In the genomic region with DNA sequence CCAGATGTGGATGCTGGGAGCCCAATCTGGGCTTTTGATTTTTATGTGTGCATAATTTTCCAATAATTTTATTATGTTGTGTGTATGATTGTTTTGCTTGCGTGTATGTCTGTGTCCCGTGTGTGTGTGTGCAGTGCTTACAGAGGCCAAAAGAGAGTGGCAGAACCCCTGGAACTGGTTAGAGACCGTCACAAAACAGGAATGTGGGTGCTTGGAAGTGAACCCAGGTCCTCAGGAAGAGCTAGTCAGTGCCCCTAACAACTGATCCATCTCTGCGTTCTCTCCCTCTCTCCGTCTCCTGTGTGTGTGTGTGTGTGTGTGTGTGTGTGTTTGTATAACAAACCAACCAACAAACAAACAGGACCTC, we compare ENCODE assay signal across 8 mouse cellular contexts. TPM values are rescaled to one million over a fixed set of nuclear protein-coding genes. Genes with fewer than 3 reads are reported as not detected.
DNase-seq lines count a peak whose midpoint lies in the region; ATAC-seq and TF ChIP-seq lines count a peak whose summit lies in the region.

No protein-coding gene starts in this region.

- 28% methylated on average over 5 of the region's 5 CpGs for WGBS in heart, embryonic 12.5 days
- WGBS in forebrain, embryonic 16.5 days, result 22% methylated on average over 5 of the region's 5 CpGs
- 32% methylated on average over 5 of the region's 5 CpGs for WGBS in liver, postnatal 0 days (ENCODE audit: insufficient replicate concordance)

- no peak for DNase-seq in heart, postnatal 36 days
- DNase-seq in liver, postnatal 0 days, result no peak
- DNase-seq in cerebellum, adult 9-11 months, result no peak
- no peak for DNase-seq in spleen, postnatal 4 days (ENCODE audit: low spot score in 2 of 2)
- no peak for DNase-seq in frontal cortex, postnatal 25 days (ENCODE audit: low spot score in 2 of 2)

- no peak overlapping the region; the same call in 1 of the 2 replicates for H3K9ac ChIP-seq in heart, embryonic 12.5 days
- peak overlapping the region; percentile 98; the same call in 1 of the 2 replicates for H3K9ac ChIP-seq in ES-Bruce4 (ENCODE audit: low read depth, poor library complexity, severe bottlenecking)
- H3K9ac ChIP-seq in forebrain, embryonic 16.5 days (replicated peaks; ENCODE audit: low read depth, low read length), result peak overlapping the region; percentile 86
- no peak overlapping the region for H3K9ac ChIP-seq in liver, postnatal 0 days (replicated peaks)

- H3K4me3 ChIP-seq in heart, embryonic 12.5 days, result peak overlapping the region; percentile 92
- peak overlapping the region; percentile 20 for H3K4me3 ChIP-seq in ES-Bruce4 (ENCODE audit: low read depth, low read length)
- H3K4me3 ChIP-seq in forebrain, embryonic 16.5 days (replicated peaks; ENCODE audit: low read length), result peak overlapping the region; percentile 86
- peak overlapping the region; percentile 78 for H3K4me3 ChIP-seq in liver, postnatal 0 days (ENCODE audit: low read depth, low read length)

- peaks cover 9% of the 10 kb centered on the region; the same call in 1 of the 2 replicates for H3K27me3 ChIP-seq in heart, embryonic 12.5 days (replicated peaks)
- H3K27me3 ChIP-seq in ES-Bruce4 (ENCODE audit: control insufficient read depth, insufficient read depth, low read length, poor library complexity, severe bottlenecking), result no peaks in the 10 kb centered on the region
- no peaks in the 10 kb centered on the region for H3K27me3 ChIP-seq in forebrain, embryonic 16.5 days (replicated peaks; ENCODE audit: control insufficient read depth, insufficient read depth, low read length)
- no peaks in the 10 kb centered on the region for H3K27me3 ChIP-seq in liver, postnatal 0 days (ENCODE audit: insufficient read depth, low read length)

- no peaks in the 10 kb centered on the region for H3K9me3 ChIP-seq in heart, embryonic 12.5 days (replicated peaks)
- H3K9me3 ChIP-seq in ES-Bruce4 (replicated peaks; ENCODE audit: control insufficient read depth, insufficient read depth, low read length, poor library complexity, severe bottlenecking), result peaks cover 8% of the 10 kb centered on the region; the same call in 1 of the 2 replicates
- no peaks in the 10 kb centered on the region for H3K9me3 ChIP-seq in forebrain, embryonic 16.5 days (ENCODE audit: control insufficient read depth, low read length)
- H3K9me3 ChIP-seq in liver, postnatal 0 days (ENCODE audit: low read length), result no peaks in the 10 kb centered on the region

- H3K4me1 ChIP-seq in heart, embryonic 12.5 days (replicated peaks), result peaks cover 27% of the 10 kb centered on the region
- H3K4me1 ChIP-seq in ES-Bruce4 (ENCODE audit: control insufficient read depth, insufficient read depth, low read length), result no peaks in the 10 kb centered on the region
- peaks cover 20% of the 10 kb centered on the region for H3K4me1 ChIP-seq in forebrain, embryonic 16.5 days (replicated peaks; ENCODE audit: control insufficient read depth, insufficient read depth, low read length)
- peaks cover 39% of the 10 kb centered on the region for H3K4me1 ChIP-seq in liver, postnatal 0 days (ENCODE audit: insufficient read depth)

- H3K4me2 ChIP-seq in heart, embryonic 12.5 days, result peak overlapping the region; percentile 90
- H3K4me2 ChIP-seq in forebrain, embryonic 16.5 days (ENCODE audit: low read length), result peak overlapping the region; percentile 93
- peak overlapping the region; percentile 83 for H3K4me2 ChIP-seq in liver, postnatal 0 days (ENCODE audit: low read depth, low read length)

- TF ChIP-seq EP300 in ES-Bruce4 (IDR thresholded peaks at IDR 0.05; ENCODE audit: insufficient read depth, low read depth, low read length), result no peak
- no peak for TF ChIP-seq EP300 in liver, postnatal 0 days (IDR thresholded peaks at IDR 0.05; ENCODE audit: low read depth)

- no peak for TF ChIP-seq POLR2A in ES-Bruce4 (IDR thresholded peaks at IDR 0.05; ENCODE audit: insufficient read depth, low read length)

- TF ChIP-seq CTCF in ES-Bruce4 (IDR thresholded peaks at IDR 0.05; ENCODE audit: low read depth, low read length), result no peak
- TF ChIP-seq CTCF in liver, postnatal 0 days (IDR thresholded peaks at IDR 0.05; ENCODE audit: low read depth), result no peak

- peak overlapping the region; percentile 84; the same call in 1 of the 2 replicates for H3K27ac ChIP-seq in heart, embryonic 12.5 days (ENCODE audit: poor library complexity, severe bottlenecking)
- H3K27ac ChIP-seq in ES-Bruce4 (ENCODE audit: insufficient read depth, low read length), result peak overlapping the region; percentile 24; the same call in 1 of the 2 replicates
- H3K27ac ChIP-seq in forebrain, embryonic 16.5 days (ENCODE audit: low read length), result peak overlapping the region; percentile 71
- H3K27ac ChIP-seq in liver, postnatal 0 days (ENCODE audit: low read depth), result peak overlapping the region; percentile 92

- H3K36me3 ChIP-seq in heart, embryonic 12.5 days, result peaks cover 27% of the 10 kb centered on the region
- peaks cover 13% of the 10 kb centered on the region for H3K36me3 ChIP-seq in ES-Bruce4 (ENCODE audit: control insufficient read depth, insufficient read depth, low read length, poor library complexity, severe bottlenecking)
- peaks cover 7% of the 10 kb centered on the region for H3K36me3 ChIP-seq in forebrain, embryonic 16.5 days (ENCODE audit: control insufficient read depth, insufficient read depth)
- peaks cover 27% of the 10 kb centered on the region for H3K36me3 ChIP-seq in liver, postnatal 0 days (replicated peaks; ENCODE audit: insufficient read depth, low read length)

- ATAC-seq in heart, embryonic 12.5 days (ENCODE audit: insufficient number of reproducible peaks, low FRiP score), result 0 out of 2 replicates have a peak, but pooled peaks have one; percentile 15
- ATAC-seq in forebrain, embryonic 16.5 days, result no peak
- ATAC-seq in liver, postnatal 0 days, result no peak

- intact Hi-C loops in heart, postnatal 36 days (cut with DNase I), result no loop called here

RNA-seq across cellular contexts. Expression of gene Tor1b, which starts 0.3 kb away (rescaled TPM):
- polyA plus RNA-seq in heart, embryonic 12.5 days (2016; fragmentation: Nextera tagmentation; extraction: Ambion mirVana), result 25.1 and 25.8 TPM in 2 replicates
- total RNA-seq in heart, postnatal 36 days (2021), result 10 to 100 TPM; 25.3 to 29.3 TPM
- polyA plus RNA-seq in ES-Bruce4 (2011; ENCODE audit: insufficient read depth, insufficient read length, low read depth, missing spikeins), result 21.7 and 22.3 TPM in 2 replicates
- polyA plus RNA-seq in forebrain, embryonic 16.5 days (2015; fragmentation: Nextera tagmentation; extraction: Ambion mirVana), result 21.3 and 25.3 TPM in 2 replicates
- 29.2 and 31.1 TPM in 2 replicates for polyA plus RNA-seq in liver, postnatal 0 days (2015; fragmentation: Nextera tagmentation; extraction: Ambion mirVana)

RNA-seq across cellular contexts. Expression of gene Tor1a, which starts 15.3 kb away (rescaled TPM):
- 56.4 TPM in 2 replicates for polyA plus RNA-seq in heart, embryonic 12.5 days (2016; fragmentation: Nextera tagmentation; extraction: Ambion mirVana)
- total RNA-seq in heart, postnatal 36 days (2021), result 10 to 100 TPM; 11.0 to 12.5 TPM
- polyA plus RNA-seq in ES-Bruce4 (2011; ENCODE audit: insufficient read depth, insufficient read length, low read depth, missing spikeins), result 27.5 and 31.0 TPM in 2 replicates
- 105 and 108 TPM in 2 replicates for polyA plus RNA-seq in forebrain, embryonic 16.5 days (2015; fragmentation: Nextera tagmentation; extraction: Ambion mirVana)
- polyA plus RNA-seq in liver, postnatal 0 days (2015; fragmentation: Nextera tagmentation; extraction: Ambion mirVana), result 82.9 and 95.5 TPM in 2 replicates

RNA-seq across cellular contexts. Expression of gene Ptges, which starts 22.8 kb away (rescaled TPM):
- 2.3 and 4.3 TPM in 2 replicates for polyA plus RNA-seq in heart, embryonic 12.5 days (2016; fragmentation: Nextera tagmentation; extraction: Ambion mirVana)
- total RNA-seq in heart, postnatal 36 days (2021), result 1 to 10 TPM; 1.7 to 1.9 TPM
- 8.7 and 9.4 TPM in 2 replicates for polyA plus RNA-seq in ES-Bruce4 (2011; ENCODE audit: insufficient read depth, insufficient read length, low read depth, missing spikeins)
- 3.3 and 4.4 TPM in 2 replicates for polyA plus RNA-seq in forebrain, embryonic 16.5 days (2015; fragmentation: Nextera tagmentation; extraction: Ambion mirVana)
- 1.4 and 1.7 TPM in 2 replicates for polyA plus RNA-seq in liver, postnatal 0 days (2015; fragmentation: Nextera tagmentation; extraction: Ambion mirVana)

RNA-seq across cellular contexts. Expression of gene BC005624, which starts 29.6 kb away (rescaled TPM):
- 33.8 and 35.5 TPM in 2 replicates for polyA plus RNA-seq in heart, embryonic 12.5 days (2016; fragmentation: Nextera tagmentation; extraction: Ambion mirVana)
- 10 to 100 TPM; 19.6 to 22.5 TPM for total RNA-seq in heart, postnatal 36 days (2021)
- 30.9 and 43.6 TPM in 2 replicates for polyA plus RNA-seq in ES-Bruce4 (2011; ENCODE audit: insufficient read depth, insufficient read length, low read depth, missing spikeins)
- polyA plus RNA-seq in forebrain, embryonic 16.5 days (2015; fragmentation: Nextera tagmentation; extraction: Ambion mirVana), result 83.9 and 93.5 TPM in 2 replicates
- 18.9 and 19.6 TPM in 2 replicates for polyA plus RNA-seq in liver, postnatal 0 days (2015; fragmentation: Nextera tagmentation; extraction: Ambion mirVana)

RNA-seq across cellular contexts. Expression of gene Usp20, which starts 29.6 kb away (rescaled TPM):
- 27.4 and 27.9 TPM in 2 replicates for polyA plus RNA-seq in heart, embryonic 12.5 days (2016; fragmentation: Nextera tagmentation; extraction: Ambion mirVana)
- 10 to 100 TPM; 50.6 to 53.1 TPM for total RNA-seq in heart, postnatal 36 days (2021)
- 7.2 and 10.5 TPM in 2 replicates for polyA plus RNA-seq in ES-Bruce4 (2011; ENCODE audit: insufficient read depth, insufficient read length, low read depth, missing spikeins)
- 37.6 and 48.8 TPM in 2 replicates for polyA plus RNA-seq in forebrain, embryonic 16.5 days (2015; fragmentation: Nextera tagmentation; extraction: Ambion mirVana)
- polyA plus RNA-seq in liver, postnatal 0 days (2015; fragmentation: Nextera tagmentation; extraction: Ambion mirVana), result 2.7 and 3.5 TPM in 2 replicates

Comparison
In these comparisons a context has a peak if more than half of its experiments do, and no peak if none do; other contexts are left out.
1. H3K27ac ChIP-seq: peak in every context shown above with its lines; median percentile 92 in liver, postnatal 0 days; 84 in heart, embryonic 12.5 days; 71 in forebrain, embryonic 16.5 days; 24 in ES-Bruce4.
2. H3K4me3 ChIP-seq: peak in every context shown above with its lines; median percentile 92 in heart, embryonic 12.5 days; 86 in forebrain, embryonic 16.5 days; 78 in liver, postnatal 0 days; 20 in ES-Bruce4.
3. H3K9ac ChIP-seq: peak in ES-Bruce4 (single experiment) and forebrain, embryonic 16.5 days (single experiment); none in heart, embryonic 12.5 days (single experiment) and liver, postnatal 0 days (single experiment).
4. Peak in every context shown above with its lines, with median percentiles within 50 percentile points of each other: H3K4me2 ChIP-seq.